Mouse (Mus musculus): Measurements from ENCODE around the gene Pax4.

Pax4 gene

GRCm38 (mm10) chr6:28396853-28397457 lies 52.2 kb downstream of the Pax4 start:
- no peak for DNase-seq (ENCODE audit: low read depth, low spot score)

GRCm38 (mm10) chr6:28396051-28396852 lies 52.9 kb downstream of the Pax4 start:
- DNase-seq (ENCODE audit: low read depth, low spot score) = no peak

All from A20 (cell line).